Mouse (Mus musculus) CH12.LX (cell line): ENCODE results near the gene Cdca3. TPM values are rescaled to one million over a fixed set of nuclear protein-coding genes. Genes with fewer than 3 reads are reported as not detected.

Source experiments
- DNase-seq: peaks from one replicate; pipeline ENCODE4 v3.0.0-alpha.2; 2013; ENCODE audit errors: extremely low read depth
- H3K27ac ChIP-seq: 2 replicates; pipeline ENCODE4 v1.5.1; 2012; ENCODE audit warnings: low read depth, mild to moderate bottlenecking, control low read depth, moderate library complexity; ENCODE audit not compliant: insufficient read depth
- H3K27me3 ChIP-seq: replicated peaks from 2 replicates; pipeline ENCODE3; 2012; ENCODE audit warnings: inconsistent platforms
- H3K36me3 ChIP-seq, 2 experiments: replicated peaks in 1 of 2; 2 replicates each; pipeline versions ENCODE3 to v1.6.1; 2012; ENCODE audit warnings: inconsistent platforms in 1 of 2, low read length in 1 of 2, mild to moderate bottlenecking in 1 of 2, mixed read lengths in 1 of 2, moderate library complexity in 1 of 2; ENCODE audit not compliant: control insufficient read depth in 1 of 2, insufficient read depth in 1 of 2
- H3K4me1 ChIP-seq, 2 experiments: 2 replicates each; pipeline ENCODE4 v1.6.1; 2012; ENCODE audit warnings: inconsistent platforms in 1 of 2, moderate library complexity in 1 of 2; ENCODE audit not compliant: insufficient read depth in 2 of 2, control insufficient read depth in 1 of 2
- H3K4me2 ChIP-seq: 2 replicates; pipeline ENCODE4 v1.6.1; 2012; ENCODE audit warnings: low read depth, mild to moderate bottlenecking, control low read depth; ENCODE audit not compliant: poor library complexity, insufficient read depth, severe bottlenecking
- H3K4me3 ChIP-seq, 3 experiments: fragments of 150-350 bp in 1 of 3; sonication (generic) in 1 of 3; replicated peaks in 1 of 3; 2 replicates each; pipeline versions ENCODE3 to v1.5.1; 2011 to 2012; ENCODE audit warnings: low read depth in 2 of 3, low read length in 2 of 3, mild to moderate bottlenecking in 2 of 3, moderate library complexity in 2 of 3, control low read depth in 1 of 3, improper control_type of control experiment in 1 of 3, inconsistent platforms in 1 of 3, mixed read lengths in 1 of 3; ENCODE audit not compliant: poor library complexity in 1 of 3
- H3K79me2 ChIP-seq: replicated peaks from 2 replicates; pipeline ENCODE4 v1.6.1; 2012; ENCODE audit warnings: mild to moderate bottlenecking, moderate library complexity; ENCODE audit not compliant: control insufficient read depth, poor library complexity, insufficient read depth, severe bottlenecking; ENCODE audit errors: extremely low read depth
- H3K9ac ChIP-seq: 2 replicates; pipeline ENCODE4 v1.6.1; 2012; ENCODE audit warnings: low read depth, mild to moderate bottlenecking, control low read depth, moderate library complexity; ENCODE audit not compliant: insufficient read depth
- H3K9me3 ChIP-seq: replicated peaks from 2 replicates; pipeline ENCODE3; 2012; ENCODE audit warnings: low read length, inconsistent platforms, mixed read lengths
- CHD1 ChIP-seq: IDR thresholded peaks from 2 replicates; pipeline ENCODE4 v1.6.1; 2012; ENCODE audit warnings: low read depth, low read length, improper control_type of control experiment, inconsistent platforms
- CHD2 ChIP-seq: IDR thresholded peaks from 2 replicates; pipeline ENCODE4 v1.6.1; 2011; ENCODE audit warnings: low read length, improper control_type of control experiment
- ELF1 ChIP-seq: IDR thresholded peaks from 2 replicates; pipeline ENCODE4 v1.6.1; 2014; ENCODE audit warnings: low read depth, mild to moderate bottlenecking, inconsistent platforms, low read length, improper control_type of control experiment
- EP300 ChIP-seq: IDR thresholded peaks from 2 replicates; pipeline ENCODE4 v1.6.1; 2011; ENCODE audit warnings: low read length, improper control_type of control experiment
- ETS1 ChIP-seq: conservative IDR thresholded peaks from 2 replicates; pipeline ENCODE4 v1.6.1; 2012; ENCODE audit warnings: low read depth, mild to moderate bottlenecking, inconsistent platforms, low read length, improper control_type of control experiment, moderate library complexity
- IRF4 ChIP-seq: IDR thresholded peaks from 2 replicates; pipeline ENCODE4 v1.6.1; 2014; ENCODE audit warnings: low read depth, mild to moderate bottlenecking, inconsistent platforms, low read length, improper control_type of control experiment
- MXI1 ChIP-seq: IDR thresholded peaks from 2 replicates; pipeline ENCODE4 v1.6.1; 2011; ENCODE audit warnings: mild to moderate bottlenecking, low read depth, low read length, improper control_type of control experiment
- NELFE ChIP-seq: IDR thresholded peaks from 2 replicates; pipeline ENCODE4 v1.6.1; 2011; ENCODE audit warnings: low read depth, low read length, improper control_type of control experiment
- NRF1 ChIP-seq: IDR thresholded peaks from 2 replicates; pipeline ENCODE4 v1.6.1; 2014; ENCODE audit warnings: low read depth, mild to moderate bottlenecking, inconsistent platforms, low read length, improper control_type of control experiment, moderate library complexity
- POLR2A ChIP-seq: IDR thresholded peaks from 2 replicates; pipeline ENCODE4 v1.6.1; 2011; ENCODE audit warnings: low read depth, mild to moderate bottlenecking, improper control_type of control experiment, low read length
- POLR2AphosphoS2 ChIP-seq: IDR thresholded peaks from 2 replicates; pipeline ENCODE4 v1.6.1; 2011; ENCODE audit warnings: low read depth, low read length, improper control_type of control experiment
- RAD21 ChIP-seq: IDR thresholded peaks from 2 replicates; pipeline ENCODE4 v1.6.1; 2011; ENCODE audit warnings: low read depth, mild to moderate bottlenecking, low read length, improper control_type of control experiment, moderate library complexity
- SMC3 ChIP-seq: IDR thresholded peaks from 2 replicates; pipeline ENCODE4 v1.6.1; 2011; ENCODE audit warnings: low read depth, low read length, improper control_type of control experiment
- TCF12 ChIP-seq: IDR thresholded peaks from 2 replicates; pipeline ENCODE4 v1.6.1; 2014; ENCODE audit warnings: low read depth, mild to moderate bottlenecking, inconsistent platforms, low read length, improper control_type of control experiment
- UBTF ChIP-seq: IDR thresholded peaks from 2 replicates; pipeline ENCODE4 v1.6.1; 2012; ENCODE audit warnings: low read depth, mild to moderate bottlenecking, inconsistent platforms, low read length, improper control_type of control experiment, moderate library complexity
- USF2 ChIP-seq: conservative IDR thresholded peaks from 2 replicates; pipeline ENCODE4 v1.6.1; 2011; ENCODE audit warnings: low read depth, low read length, improper control_type of control experiment
- ZKSCAN1 ChIP-seq: IDR thresholded peaks from 2 replicates; pipeline ENCODE4 v1.6.1; 2012; ENCODE audit warnings: low read depth, inconsistent platforms, low read length, improper control_type of control experiment, borderline replicate concordance
- ZNF384 ChIP-seq: IDR thresholded peaks from 2 replicates; pipeline ENCODE4 v1.6.1; 2012; ENCODE audit warnings: low read depth, low read length, improper control_type of control experiment, inconsistent platforms
- dilution Hi-C: fragments of 300-500 bp; cut with MboI; formaldehyde crosslinking; loops from 2 replicates; pipeline ENCODE4 v1.14.3; 2020; ENCODE audit warnings: low sequenced_read_pairs; ENCODE audit not compliant: extremely low pct_unique_long_range_greater_than_20kb, extremely low pct_ligation_motif_present
- in situ Hi-C: fragments of 300-500 bp; cut with MboI; formaldehyde crosslinking; loops from 3 replicates; pipeline ENCODE4 v1.14.3; 2019; ENCODE audit warnings: low sequenced_read_pairs, low pct_ligation_motif_present, low pct_unique_long_range_greater_than_20kb, mixed read lengths
- polyA plus RNA-seq: library from polyadenylated mRNA; unstranded; fragments of >175 nt; gene quantifications from 2 replicates; pipeline ENCODE4 v1.2.1, GENCODE M21; 2012; ENCODE audit warnings: low read depth; ENCODE audit not compliant: insufficient read length
- total RNA-seq, 2 experiments: library from RNA; depleted of rRNA; stranded (reverse); fragments of 300-350 nt in 1 of 2; fragments of >200 nt in 1 of 2; gene quantifications; 2 replicates each; pipeline ENCODE4 v1.2.3; 2012 to 2014

The Cdca3 gene
- total and polyA plus RNA-seq, 3 experiments: 117 to 229 (median 224) TPM

DNA sequence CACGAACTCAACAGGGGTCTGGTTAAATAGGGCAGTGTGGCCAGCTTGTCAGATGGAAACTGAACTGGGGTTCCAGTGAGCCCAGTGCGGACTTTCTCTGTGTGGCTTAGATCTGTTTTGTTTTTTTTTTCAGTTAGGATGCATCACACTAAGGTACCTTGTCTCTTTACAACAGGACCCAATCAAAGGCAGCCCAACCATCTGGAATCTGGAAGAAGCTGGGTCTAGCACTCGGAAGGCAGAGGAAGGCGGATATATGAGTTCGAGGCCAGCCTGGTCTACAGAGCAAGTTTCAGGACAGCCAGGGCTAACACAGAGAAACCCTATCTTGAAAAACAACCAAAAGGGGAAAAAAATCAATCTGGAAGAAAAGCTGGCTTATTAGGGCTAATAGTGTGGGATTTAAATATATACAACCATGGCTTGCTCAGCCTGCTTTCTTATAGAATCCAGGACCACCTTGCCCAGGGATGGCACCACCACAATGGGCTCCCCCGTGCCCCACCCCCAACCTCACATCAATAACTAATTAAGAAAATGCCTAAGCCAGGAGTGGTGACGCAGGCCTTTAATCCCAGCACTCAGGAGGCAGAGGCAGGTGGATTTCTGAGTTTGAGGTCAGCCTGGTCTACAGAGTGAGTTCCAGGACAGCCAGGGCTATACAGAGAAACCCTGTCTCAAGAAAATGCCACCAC lies 22.8 kb upstream of the Cdca3 start:
- peak overlapping the region; percentile 12; the same call in 1 of the 2 replicates for H3K4me2 ChIP-seq
- in situ Hi-C loops (no loop called here), dilution Hi-C loops (no loop called here)
- peaks cover 3 to 37% of the 10 kb centered on the region in 2 experiments; a peak in 2 of 4 replicates for H3K4me1 ChIP-seq
- H3K9me3 ChIP-seq: peaks cover 4% of the 10 kb centered on the region
- no peak for DNase-seq
- TF ChIP-seq EP300 (no peak), CHD1 (no peak)
- H3K9ac ChIP-seq: peak overlapping the region; percentile 28; the same call in 1 of the 2 replicates
- H3K36me3 ChIP-seq: peaks cover 15 to 40% of the 10 kb centered on the region in 2 experiments
- H3K27ac ChIP-seq: no peak overlapping the region
- no peaks in the 10 kb centered on the region for H3K27me3 ChIP-seq
- H3K79me2 ChIP-seq: 0 out of 2 replicates have a peak, but pooled peaks cover under 1% of the 10 kb centered on the region
- H3K4me3 ChIP-seq: no peak overlapping the region

DNA sequence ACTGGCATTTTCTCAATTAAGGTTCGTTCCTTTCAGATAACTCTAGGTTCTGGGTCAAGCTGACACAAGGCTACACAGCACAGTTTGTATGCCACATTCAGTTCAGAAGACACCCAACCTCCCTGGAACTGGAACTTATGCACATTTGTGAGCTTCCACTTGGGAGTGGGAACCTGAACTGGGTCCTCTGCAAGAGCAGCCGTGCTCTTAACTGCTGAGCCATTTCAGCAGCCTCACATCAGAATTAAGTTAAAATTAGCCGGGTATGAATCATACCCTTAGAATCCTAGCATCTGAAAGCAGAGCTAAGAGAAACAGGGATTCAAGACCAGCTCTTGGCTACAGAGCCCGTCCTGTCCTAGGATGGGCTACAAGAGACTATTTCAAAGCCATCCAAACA lies 22.0 kb upstream of the Cdca3 start:
- in situ Hi-C loops (no loop called here), dilution Hi-C loops (no loop called here)
- peaks cover 23 to 48% of the 10 kb centered on the region in 2 experiments for H3K36me3 ChIP-seq
- H3K27me3 ChIP-seq: no peaks in the 10 kb centered on the region
- peaks cover 4% of the 10 kb centered on the region for H3K9me3 ChIP-seq
- H3K4me3 ChIP-seq: no peak overlapping the region
- no peak for DNase-seq
- H3K4me2 ChIP-seq: no peak overlapping the region
- no peak overlapping the region for H3K9ac ChIP-seq
- no peak overlapping the region for H3K27ac ChIP-seq
- H3K79me2 ChIP-seq: peaks cover 8% of the 10 kb centered on the region; the same call in 1 of the 2 replicates
- H3K4me1 ChIP-seq: peaks cover 3 to 45% of the 10 kb centered on the region in 2 experiments; a peak in 2 of 4 replicates
- TF ChIP-seq RAD21 (no peak), NRF1 (no peak), ELF1 (no peak), ZNF384 (no peak), IRF4 (no peak), SMC3 (no peak), USF2 (no peak), UBTF (no peak), POLR2AphosphoS2 (no peak), POLR2A (no peak)

GRCm38 (mm10) chr6:124807986-124808357 lies 21.4 kb upstream of the Cdca3 start:
- in situ Hi-C loops: no loop called here
- peaks cover 14% of the 10 kb centered on the region for H3K79me2 ChIP-seq
- dilution Hi-C loops: no loop called here
- peaks cover 0 to 46% of the 10 kb centered on the region in 2 experiments; a peak in 2 of 4 replicates for H3K4me1 ChIP-seq
- no peaks in the 10 kb centered on the region for H3K27me3 ChIP-seq
- no peak overlapping the region for H3K27ac ChIP-seq
- H3K9ac ChIP-seq: no peak overlapping the region
- H3K4me3 ChIP-seq: no peak overlapping the region
- DNase-seq: no peak
- H3K36me3 ChIP-seq: peaks cover 23 to 52% of the 10 kb centered on the region in 2 experiments
- peaks cover 4% of the 10 kb centered on the region for H3K9me3 ChIP-seq
- peak overlapping the region; percentile 17; the same call in 1 of the 2 replicates for H3K4me2 ChIP-seq
- TF ChIP-seq TCF12: no peak
- TF ChIP-seq NELFE: no peak
- TF ChIP-seq IRF4: no peak
- no peak for TF ChIP-seq CHD1
- TF ChIP-seq CHD2: no peak
- TF ChIP-seq ETS1: no peak
- no peak for TF ChIP-seq ZKSCAN1
- TF ChIP-seq MXI1: no peak
